Mouse (Mus musculus): ENCODE data around the gene Rasa3.

DNA sequence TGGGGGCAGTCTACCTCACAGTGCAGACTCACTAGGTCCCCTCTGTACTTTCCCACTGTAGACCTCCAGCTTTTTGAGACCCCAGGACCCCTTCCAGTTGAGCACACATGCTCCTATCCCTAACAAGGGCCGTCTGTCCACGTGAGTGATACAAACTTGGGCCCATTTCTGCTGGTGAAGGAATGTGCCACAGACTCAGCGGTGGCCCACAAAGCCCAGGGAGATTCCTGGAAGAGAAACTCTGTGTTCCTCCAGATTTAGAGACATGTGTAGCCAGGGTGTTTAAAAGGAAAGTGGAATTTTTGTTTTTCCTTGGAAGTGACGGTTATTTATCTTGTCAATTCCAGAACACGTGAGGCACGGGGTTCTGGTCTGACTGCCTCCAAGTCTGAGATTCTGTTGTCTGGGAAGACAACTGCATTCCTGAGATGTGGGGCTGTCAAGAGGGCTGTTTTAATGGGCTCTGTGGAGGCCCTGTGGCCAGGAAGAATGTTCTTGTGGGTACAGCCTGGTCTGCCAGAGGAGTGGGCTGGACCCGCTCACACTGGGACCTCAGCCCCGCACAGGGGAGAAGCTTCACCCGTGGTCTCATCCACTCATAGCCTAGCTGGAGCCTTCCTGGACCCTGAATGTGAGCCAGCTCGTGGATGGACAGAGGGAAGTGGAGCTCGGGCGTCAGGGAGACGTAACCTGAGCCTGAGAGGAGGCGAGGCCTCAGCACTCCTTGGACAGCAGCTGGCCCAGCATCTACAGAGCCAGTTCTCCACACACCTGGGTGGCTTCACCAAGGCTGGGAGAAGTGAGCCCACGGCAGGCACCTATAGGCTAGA, 148.2 kb downstream of the Rasa3 start:
- TF ChIP-seq CTCF (IDR thresholded peaks at IDR 0.05): no peak
- TF ChIP-seq EP300 (IDR thresholded peaks at IDR 0.05): no peak

Data from lung, postnatal 0 days (tissue).